32 mouse cellular contexts compared by ENCODE assay signal in genomic region chr4:126769800-126770563, GRCm38 (mm10). TPM values are rescaled to one million over a fixed set of nuclear protein-coding genes. Genes with fewer than 3 reads are reported as not detected.
A peak's percentile ranks its signal among the peaks of the same experiment; 100 is the strongest.
DNase-seq lines count a peak whose midpoint lies in the region; ATAC-seq and TF ChIP-seq lines count a peak whose summit lies in the region.
"Had no signal": no experiment of that assay in that cellular context is flagged by ENCODE, and none has a peak within 500 bp of the region (broad histone marks: within the 10 kb centered on the region; RNA-seq: fewer than 3 reads in every experiment).

No protein-coding gene starts in this region.

- TF ChIP-seq POLR2A in small intestine, adult 2 months (IDR thresholded peaks at IDR 0.05; ENCODE audit: low read depth, low read length): no peak

- no peaks in the 10 kb centered on the region for H3K27me3 ChIP-seq in liver, embryonic 11.5 days (replicated peaks; ENCODE audit: control insufficient read depth, insufficient read depth, low read length)
- H3K27me3 ChIP-seq in intestine, embryonic 15.5 days (replicated peaks): no peaks in the 10 kb centered on the region
- no peaks in the 10 kb centered on the region for H3K27me3 ChIP-seq in liver, embryonic 15.5 days
- H3K27me3 ChIP-seq in small intestine, adult 2 months (ENCODE audit: control insufficient read depth, insufficient read depth, low read length): no peaks in the 10 kb centered on the region
- no peaks in the 10 kb centered on the region for H3K27me3 ChIP-seq in heart, embryonic 11.5 days (ENCODE audit: control insufficient read depth, insufficient read depth, low read length)
- H3K27me3 ChIP-seq: embryonic facial prominence, embryonic 15.5 days; forebrain, embryonic 13.5 days; heart, embryonic 12.5 days; neural tube, embryonic 15.5 days had no signal

- no peak overlapping the region for H3K9ac ChIP-seq in liver, embryonic 11.5 days (ENCODE audit: low read depth, low read length)
- no peak overlapping the region for H3K9ac ChIP-seq in intestine, embryonic 15.5 days
- no peak overlapping the region for H3K9ac ChIP-seq in liver, embryonic 15.5 days
- no peak overlapping the region for H3K9ac ChIP-seq in heart, embryonic 11.5 days (ENCODE audit: low read depth, low read length)
- H3K9ac ChIP-seq: embryonic facial prominence, embryonic 15.5 days; forebrain, embryonic 13.5 days; heart, embryonic 12.5 days; hindbrain, embryonic 14.5 days; neural tube, embryonic 15.5 days had no signal

- no peak overlapping the region for H3K4me3 ChIP-seq in liver, embryonic 11.5 days (ENCODE audit: low read depth, low read length)
- no peak overlapping the region for H3K4me3 ChIP-seq in intestine, embryonic 15.5 days (replicated peaks)
- H3K4me3 ChIP-seq in liver, embryonic 15.5 days (replicated peaks): no peak overlapping the region
- no peak overlapping the region for H3K4me3 ChIP-seq in small intestine, adult 2 months (ENCODE audit: low read depth, low read length)
- H3K4me3 ChIP-seq in heart, embryonic 11.5 days (ENCODE audit: low read depth, low read length): no peak overlapping the region
- H3K4me3 ChIP-seq: embryonic facial prominence, embryonic 10.5 days; embryonic facial prominence, embryonic 15.5 days; forebrain, embryonic 13.5 days; heart, embryonic 12.5 days; neural tube, embryonic 15.5 days had no signal

- DNase-seq in liver, embryonic 11.5 days (ENCODE audit: low spot score): no peak
- no peak for DNase-seq in liver
- no peak for DNase-seq in urinary bladder, adult 18-20 months (ENCODE audit: low spot score in 2 of 2)
- no peak for DNase-seq in spleen, postnatal 4 days (ENCODE audit: low spot score in 2 of 2)
- DNase-seq: adrenal gland, postnatal 25 days; cerebellum, adult 11-12 months; cerebellum, postnatal 25 days; gastrocnemius, postnatal 14 days; heart, postnatal 4 days; kidney, adult 8-10 months; layer of hippocampus, postnatal 36 days; lung, postnatal 4 days; midbrain, embryonic 14.5 days; right cerebral cortex, postnatal 25 days; spleen, adult 18-20 months had no signal

- no peak overlapping the region for H3K27ac ChIP-seq in liver, embryonic 11.5 days (ENCODE audit: low read depth, low read length)
- H3K27ac ChIP-seq in intestine, embryonic 15.5 days: no peak overlapping the region
- no peak overlapping the region for H3K27ac ChIP-seq in liver, embryonic 15.5 days (replicated peaks)
- H3K27ac ChIP-seq in small intestine, adult 2 months (ENCODE audit: insufficient read depth, low read depth, low read length): peak overlapping the region; percentile 39; the same call in 1 of the 2 replicates
- H3K27ac ChIP-seq in heart, embryonic 11.5 days (ENCODE audit: low read depth, low read length): no peak overlapping the region
- H3K27ac ChIP-seq: embryonic facial prominence, embryonic 10.5 days; embryonic facial prominence, embryonic 15.5 days; forebrain, embryonic 13.5 days; hindbrain, embryonic 14.5 days; kidney, postnatal 0 days; neural tube, embryonic 15.5 days had no signal

- 76% methylated on average over 9 of the region's 9 CpGs for WGBS in liver, embryonic 11.5 days
- 68% methylated on average over 9 of the region's 9 CpGs for WGBS in intestine, embryonic 15.5 days
- 55% methylated on average over 9 of the region's 9 CpGs for WGBS in liver, embryonic 15.5 days (ENCODE audit: insufficient replicate concordance)
- WGBS in small intestine, adult 2 months: 45% methylated on average over 9 of the region's 9 CpGs
- 77% methylated on average over 9 of the region's 9 CpGs for WGBS in heart, embryonic 11.5 days (ENCODE audit: insufficient replicate concordance)

- no peak overlapping the region for H3K4me2 ChIP-seq in liver, embryonic 11.5 days
- no peak overlapping the region for H3K4me2 ChIP-seq in intestine, embryonic 15.5 days (replicated peaks)
- no peak overlapping the region for H3K4me2 ChIP-seq in liver, embryonic 15.5 days
- no peak overlapping the region for H3K4me2 ChIP-seq in heart, embryonic 11.5 days
- H3K4me2 ChIP-seq: embryonic facial prominence, embryonic 15.5 days; forebrain, embryonic 13.5 days; heart, embryonic 12.5 days; hindbrain, embryonic 14.5 days; neural tube, embryonic 15.5 days had no signal

- TF ChIP-seq CTCF in small intestine, adult 2 months (IDR thresholded peaks at IDR 0.05; ENCODE audit: extremely low read depth, insufficient read length, insufficient replicate concordance, low read depth, low read length): no peak

- no peaks in the 10 kb centered on the region for H3K4me1 ChIP-seq in liver, embryonic 11.5 days (replicated peaks; ENCODE audit: control insufficient read depth, insufficient read depth, low read length)
- no peaks in the 10 kb centered on the region for H3K4me1 ChIP-seq in intestine, embryonic 15.5 days (replicated peaks)
- H3K4me1 ChIP-seq in liver, embryonic 15.5 days (replicated peaks): peaks cover 13% of the 10 kb centered on the region
- H3K4me1 ChIP-seq in small intestine, adult 2 months (ENCODE audit: control insufficient read depth, insufficient read depth, insufficient read length, low read length): peaks cover 17% of the 10 kb centered on the region; the same call in 1 of the 2 replicates
- no peaks in the 10 kb centered on the region for H3K4me1 ChIP-seq in heart, embryonic 11.5 days (ENCODE audit: control insufficient read depth, insufficient read depth, low read length)
- H3K4me1 ChIP-seq: embryonic facial prominence, embryonic 10.5 days; embryonic facial prominence, embryonic 15.5 days; forebrain, embryonic 13.5 days; heart, embryonic 12.5 days; neural tube, embryonic 15.5 days had no signal

- H3K9me3 ChIP-seq in liver, embryonic 11.5 days (ENCODE audit: control insufficient read depth, low read length): no peaks in the 10 kb centered on the region
- no peaks in the 10 kb centered on the region for H3K9me3 ChIP-seq in intestine, embryonic 15.5 days
- H3K9me3 ChIP-seq in liver, embryonic 15.5 days (replicated peaks): no peaks in the 10 kb centered on the region
- no peaks in the 10 kb centered on the region for H3K9me3 ChIP-seq in heart, embryonic 11.5 days (replicated peaks; ENCODE audit: control insufficient read depth, low read length)
- H3K9me3 ChIP-seq: embryonic facial prominence, embryonic 10.5 days; embryonic facial prominence, embryonic 15.5 days; forebrain, embryonic 13.5 days; heart, embryonic 12.5 days; neural tube, embryonic 15.5 days had no signal

- no peaks in the 10 kb centered on the region for H3K36me3 ChIP-seq in liver, embryonic 11.5 days (ENCODE audit: control insufficient read depth, insufficient read depth, low read length)
- H3K36me3 ChIP-seq in intestine, embryonic 15.5 days: no peaks in the 10 kb centered on the region
- H3K36me3 ChIP-seq in liver, embryonic 15.5 days (replicated peaks): no peaks in the 10 kb centered on the region
- peaks cover 11% of the 10 kb centered on the region; the same call in 1 of the 2 replicates for H3K36me3 ChIP-seq in small intestine, adult 2 months (ENCODE audit: control insufficient read depth, insufficient read depth, low read length)
- H3K36me3 ChIP-seq in heart, embryonic 11.5 days (ENCODE audit: control insufficient read depth, insufficient read depth, low read length): no peaks in the 10 kb centered on the region

- peak; percentile 68; the same call in 1 of the 2 replicates for ATAC-seq in liver, embryonic 11.5 days (replicated peaks; ENCODE audit: low FRiP score)
- peak; percentile 91 for ATAC-seq in intestine, embryonic 15.5 days
- ATAC-seq in liver, embryonic 15.5 days (ENCODE audit: insufficient read depth): peak; percentile 56; the same call in 1 of the 2 replicates
- no peak for ATAC-seq in heart, embryonic 11.5 days (replicated peaks; ENCODE audit: insufficient number of reproducible peaks, low FRiP score, low TSS enrichment)
- ATAC-seq: CD4-positive, CD25-positive, alpha-beta regulatory T cell, adult 4 months; forebrain, embryonic 13.5 days had no signal

RNA-seq across cellular contexts. Expression of gene AU040320, which starts 16.6 kb away (rescaled TPM):
- polyA plus RNA-seq in liver, embryonic 11.5 days (2014; fragmentation: Nextera tagmentation; extraction: Ambion mirVana): 18.7 and 19.3 TPM in 2 replicates
- polyA plus RNA-seq in intestine, embryonic 15.5 days (2015; fragmentation: Nextera tagmentation; extraction: Ambion mirVana): 29.3 and 30.4 TPM in 2 replicates
- polyA plus RNA-seq in liver, embryonic 15.5 days (2015; fragmentation: Nextera tagmentation; extraction: Ambion mirVana): 8.4 and 8.9 TPM in 2 replicates
- 82.5 and 182 TPM in 2 replicates for polyA plus RNA-seq in small intestine, adult 2 months (2012; rRNA removed)
- polyA plus RNA-seq in heart, embryonic 11.5 days (2014; fragmentation: Nextera tagmentation; extraction: Ambion mirVana): 20.7 and 24.2 TPM in 2 replicates

RNA-seq across cellular contexts. Expression of gene Ncdn, which starts 16.7 kb away (rescaled TPM):
- polyA plus RNA-seq in liver, embryonic 11.5 days (2014; fragmentation: Nextera tagmentation; extraction: Ambion mirVana): 25.0 and 27.2 TPM in 2 replicates
- 27.3 TPM in 2 replicates for polyA plus RNA-seq in intestine, embryonic 15.5 days (2015; fragmentation: Nextera tagmentation; extraction: Ambion mirVana)
- 6.9 and 7.5 TPM in 2 replicates for polyA plus RNA-seq in liver, embryonic 15.5 days (2015; fragmentation: Nextera tagmentation; extraction: Ambion mirVana)
- polyA plus RNA-seq in small intestine, adult 2 months (2012; rRNA removed): 15.7 and 27.2 TPM in 2 replicates
- polyA plus RNA-seq in heart, embryonic 11.5 days (2014; fragmentation: Nextera tagmentation; extraction: Ambion mirVana): 19.3 and 20.4 TPM in 2 replicates

RNA-seq across cellular contexts. Expression of gene Tfap2e, which starts 33.9 kb away (rescaled TPM):
- polyA plus RNA-seq in liver, embryonic 11.5 days (2014; fragmentation: Nextera tagmentation; extraction: Ambion mirVana): not detected in 2 replicates
- polyA plus RNA-seq in intestine, embryonic 15.5 days (2015; fragmentation: Nextera tagmentation; extraction: Ambion mirVana): not detected in 2 replicates
- not detected in 2 replicates for polyA plus RNA-seq in liver, embryonic 15.5 days (2015; fragmentation: Nextera tagmentation; extraction: Ambion mirVana)
- polyA plus RNA-seq in small intestine, adult 2 months (2012; rRNA removed): not detected in 2 replicates
- not detected in 2 replicates for polyA plus RNA-seq in heart, embryonic 11.5 days (2014; fragmentation: Nextera tagmentation; extraction: Ambion mirVana)
- polyA plus RNA-seq: CD4-positive, CD25-positive, alpha-beta regulatory T cell, adult 4 months; embryonic facial prominence, embryonic 10.5 days; heart, embryonic 12.5 days; heart, postnatal 0 days; kidney, postnatal 0 days; large intestine, adult 2 months; limb, embryonic 11.5 days; liver, adult 2 months; urinary bladder, adult 2 months had no signal
